Comparison of ENCODE assay signal across 18 mouse cellular contexts in the genomic region with DNA sequence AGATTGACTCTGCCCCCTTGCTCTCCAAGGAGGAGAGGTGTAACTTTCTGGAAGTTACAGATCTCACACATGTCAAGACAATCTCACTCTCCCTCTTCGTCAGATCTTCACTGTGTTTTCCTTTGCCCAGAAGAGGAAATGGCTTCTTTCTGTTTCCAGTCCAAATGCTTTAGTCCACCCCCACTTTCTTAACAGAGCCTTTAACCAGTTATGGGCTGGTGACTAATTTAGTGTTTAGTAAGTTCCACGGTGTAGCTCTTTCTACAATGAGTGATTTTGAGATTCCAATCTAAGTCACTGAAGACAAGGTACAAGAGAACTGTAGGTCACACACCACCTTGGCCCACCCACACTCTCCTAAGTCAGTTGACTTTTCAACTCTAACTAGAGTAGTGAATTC.
"Had no signal": no experiment of that assay in that cellular context is flagged by ENCODE, and none has a peak within 500 bp of the region (broad histone marks: within the 10 kb centered on the region; RNA-seq: fewer than 3 reads in every experiment).

No protein-coding gene starts in this region.

- ATAC-seq: liver, postnatal 0 days; midbrain, embryonic 13.5 days; midbrain, embryonic 16.5 days had no signal

- H3K9me3 ChIP-seq: liver, embryonic 13.5 days; liver, embryonic 15.5 days; lung, embryonic 15.5 days; midbrain, embryonic 13.5 days; neural tube, embryonic 12.5 days; stomach, embryonic 15.5 days had no signal

- H3K4me1 ChIP-seq: liver, embryonic 13.5 days; liver, embryonic 15.5 days; lung, embryonic 15.5 days; megakaryocyte, embryonic 14.5 days; neural tube, embryonic 12.5 days had no signal

- H3K27me3 ChIP-seq: liver, embryonic 13.5 days; liver, embryonic 15.5 days; lung, embryonic 15.5 days; megakaryocyte, embryonic 14.5 days; midbrain, embryonic 13.5 days; neural tube, embryonic 12.5 days; stomach, embryonic 15.5 days had no signal

- H3K36me3 ChIP-seq: liver, embryonic 13.5 days; liver, embryonic 15.5 days; lung, embryonic 15.5 days; midbrain, embryonic 13.5 days; neural tube, embryonic 12.5 days; stomach, embryonic 15.5 days had no signal

- H3K4me3 ChIP-seq: liver, embryonic 13.5 days; liver, embryonic 15.5 days; lung, embryonic 15.5 days; megakaryocyte, embryonic 14.5 days; midbrain, embryonic 13.5 days; neural tube, embryonic 12.5 days; stomach, embryonic 15.5 days had no signal

- H3K4me2 ChIP-seq: liver, embryonic 11.5 days; liver, embryonic 13.5 days; liver, embryonic 15.5 days; lung, embryonic 15.5 days; midbrain, embryonic 11.5 days; midbrain, embryonic 13.5 days; neural tube, embryonic 12.5 days; stomach, embryonic 15.5 days had no signal

- H3K27ac ChIP-seq: liver, embryonic 13.5 days; liver, embryonic 15.5 days; lung, embryonic 15.5 days; macrophage; midbrain, embryonic 13.5 days; neural tube, embryonic 12.5 days; stomach, embryonic 15.5 days; stomach, postnatal 0 days had no signal

- H3K9ac ChIP-seq: liver, embryonic 13.5 days; liver, embryonic 15.5 days; liver, postnatal 0 days; lung, embryonic 15.5 days; midbrain, embryonic 13.5 days; neural tube, embryonic 12.5 days; stomach, embryonic 15.5 days had no signal

- DNase-seq: liver, embryonic 13.5 days; liver, postnatal 0 days; lung, postnatal 14 days; lung, postnatal 36 days; right cerebral cortex, postnatal 14 days; thymus, adult 2 months; thymus, postnatal 36 days had no signal
